Mouse (Mus musculus) neutrophil, adult 59 days (primary cell): ENCODE measurements around the gene Gm10840. TPM values are rescaled to one million over a fixed set of nuclear protein-coding genes. Genes with fewer than 3 reads are reported as not detected.

Experiments
- total RNA-seq, 2 experiments: library from RNA; stranded (reverse); gene quantifications; 1 replicate in 1 of 2; 2 replicates in 1 of 2; pipeline ENCODE4 v1.2.4; 2023

Gene Gm10840
- 1 to 10 TPM; 1.7 to 5.7 TPM for total RNA-seq

DNA sequence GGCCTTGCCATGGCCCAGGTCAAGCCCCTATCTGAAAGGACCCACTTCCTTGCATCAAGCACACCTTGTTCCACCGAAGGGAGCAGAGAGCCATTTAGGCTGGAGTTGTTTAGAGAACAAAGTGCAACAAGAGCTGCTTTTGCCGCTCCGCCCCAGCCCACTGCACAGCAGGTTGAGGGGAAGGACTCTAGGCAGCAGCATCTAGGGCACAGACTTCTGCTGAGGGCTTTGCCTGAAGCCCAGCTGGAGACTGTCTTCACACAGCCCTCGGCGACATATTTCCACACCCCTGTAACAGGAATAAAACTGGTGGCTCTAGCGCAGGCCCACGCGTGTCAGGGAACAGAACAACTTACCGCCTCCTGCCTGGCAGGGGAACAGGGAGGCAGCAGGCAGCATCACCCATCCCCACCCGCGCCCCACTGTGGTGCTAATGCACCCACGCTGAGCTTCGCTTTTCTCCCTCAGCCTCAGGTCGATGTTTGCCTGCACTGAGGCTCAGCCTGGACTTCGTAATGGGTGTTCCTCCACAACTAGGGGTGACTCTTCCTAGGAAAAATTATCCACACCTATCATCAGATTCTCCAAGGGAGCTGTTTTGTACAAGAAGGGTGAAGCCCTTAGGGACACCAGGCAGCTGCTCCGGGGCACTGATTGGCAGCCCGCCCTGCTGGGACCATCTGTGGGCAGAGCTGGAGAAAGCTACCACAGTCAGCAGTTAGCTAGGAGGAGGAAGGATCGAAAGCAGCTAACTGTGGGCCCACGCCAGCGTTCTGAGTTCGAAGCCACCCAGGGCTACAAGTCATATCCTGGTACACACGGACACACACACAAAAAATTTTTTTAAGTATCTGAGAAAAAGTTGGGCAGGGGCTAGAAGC lies at the start of gene Gm10840, which contains the start of gene Limd2:
Gm10840 (plus strand) TSS at position 10 of the 881 bp plus-strand sequence.
Limd2 (minus strand) TSS at position 20 of the 881 bp plus-strand sequence.

GRCm38 (mm10) chr11:106202123-106202465 lies 41.4 kb downstream of the Gm10840 start, which contains the start of gene Strada:
Gene Strada (minus strand): TSS chr11:106202168.

Other genes with a start within 250 kb of the Gm10840 start
- gene Cyb561, start 207.5 kb upstream of the Gm10840 start, total RNA-seq = under 1 TPM in 1 of 2 experiments, not detected in 1; 0.84 TPM
- gene Ace, start 192.9 kb upstream of the Gm10840 start, total RNA-seq = 1 to 10 TPM; 2.2 to 2.4 TPM
- not detected for gene Ace3, start 166.2 kb upstream of the Gm10840 start, total RNA-seq
- gene Kcnh6, start 152.7 kb upstream of the Gm10840 start, total RNA-seq = not detected
- gene Dcaf7, start 124.0 kb upstream of the Gm10840 start, total RNA-seq = 10 to 100 TPM; 48.1 to 54.6 TPM
- 1 to 10 TPM; 5.8 to 5.9 TPM for gene Taco1, start 94.8 kb upstream of the Gm10840 start, total RNA-seq
- gene Map3k3, start 76.2 kb upstream of the Gm10840 start, total RNA-seq = 100 to 1,000 TPM; 195 to 202 TPM
- 100 to 1,000 TPM; 442 to 451 TPM for gene Limd2, start within 50 bp of the Gm10840 start, total RNA-seq
- 10 to 100 TPM; 21.5 to 24.7 TPM for gene Strada, start 41.3 kb downstream of the Gm10840 start, total RNA-seq
- 10 to 100 TPM; 30.8 to 41.2 TPM for gene Ccdc47, start 55.5 kb downstream of the Gm10840 start, total RNA-seq
- gene Ddx42, start 56.1 kb downstream of the Gm10840 start, total RNA-seq = 10 to 100 TPM; 34.5 to 35.3 TPM
- gene Ftsj3, start 95.2 kb downstream of the Gm10840 start, total RNA-seq = 10 to 100 TPM; 20.8 to 20.9 TPM
- gene Psmc5, start 95.3 kb downstream of the Gm10840 start, total RNA-seq = 10 to 100 TPM; 28.5 to 35.0 TPM
- gene Smarcd2, start 112.1 kb downstream of the Gm10840 start, total RNA-seq = 10 to 100 TPM; 91.3 to 96.2 TPM
- gene Tcam1, start 115.8 kb downstream of the Gm10840 start, total RNA-seq = under 1 TPM; 0.11 to 0.22 TPM
- gene Gh, start 141.0 kb downstream of the Gm10840 start, total RNA-seq = not detected
- 10 to 100 TPM; 13.0 to 25.4 TPM for gene Cd79b, start 153.9 kb downstream of the Gm10840 start, total RNA-seq
- under 1 TPM; 0.04 TPM for gene Scn4a, start 192.4 kb downstream of the Gm10840 start, total RNA-seq
- gene Prr29, start 204.6 kb downstream of the Gm10840 start, total RNA-seq = not detected
- 10 to 100 TPM; 15.7 to 19.1 TPM for gene Icam2, start 227.2 kb downstream of the Gm10840 start, total RNA-seq